Mouse (Mus musculus) stomach, embryonic 16.5 days (tissue): ENCODE measurements around the gene Cdhr4. TPM values are rescaled to one million over a fixed set of nuclear protein-coding genes. Genes with fewer than 3 reads are reported as not detected.
A peak's percentile ranks its signal among the peaks of the same experiment; 100 is the strongest.
"Not testable (repeated sequence)": the region's sequence is repeated elsewhere in the genome, so short reads cannot be mapped to it uniquely, and the experiment has no call there.

Experiments
- ATAC-seq: fragments of 200-750 bp; cut with Nextera tagmentation; 2 replicates; pipeline ENCODE4 v1.8.0; 2017; ENCODE audit warnings: moderate number of reproducible peaks, moderate TSS enrichment; ENCODE audit not compliant: insufficient read depth, low FRiP score
- H3K27ac ChIP-seq: fragments of 300-500 bp; sonication (generic); 2 replicates; pipeline ENCODE4 v1.5.1; 2014; ENCODE audit warnings: low read length
- H3K27me3 ChIP-seq: fragments of 300-500 bp; sonication (generic); 2 replicates; pipeline ENCODE4 v1.6.1; 2014; ENCODE audit warnings: low read length, control low read depth, mixed read lengths; ENCODE audit not compliant: control insufficient read depth, insufficient read depth
- H3K36me3 ChIP-seq: fragments of 300-500 bp; sonication (generic); 2 replicates; pipeline ENCODE4 v1.6.1; 2014; ENCODE audit warnings: low read length; ENCODE audit not compliant: control insufficient read depth, insufficient read depth
- H3K4me1 ChIP-seq: fragments of 300-500 bp; sonication (generic); 2 replicates; pipeline ENCODE4 v1.6.1; 2014; ENCODE audit warnings: low read length, control low read depth, mixed read lengths; ENCODE audit not compliant: control insufficient read depth, insufficient read depth
- H3K4me2 ChIP-seq: fragments of 300-500 bp; sonication (generic); 2 replicates; pipeline ENCODE4 v1.6.1; 2014; ENCODE audit warnings: low read depth, low read length, mixed read lengths
- H3K4me3 ChIP-seq: fragments of 300-500 bp; sonication (generic); replicated peaks from 2 replicates; pipeline ENCODE4 v1.5.1; 2014; ENCODE audit warnings: mild to moderate bottlenecking, low read length
- H3K9ac ChIP-seq: fragments of 300-500 bp; sonication (generic); 2 replicates; pipeline ENCODE4 v1.6.1; 2014; ENCODE audit warnings: low read length
- H3K9me3 ChIP-seq: fragments of 300-500 bp; sonication (generic); replicated peaks from 2 replicates; pipeline ENCODE4 v1.6.1; 2016; ENCODE audit warnings: low read length, control low read depth; ENCODE audit not compliant: control insufficient read depth
- WGBS: fragments of 180-500 bp; shearing (Covaris S2); extraction: QIAGEN DNeasy Blood & Tissue Kit; methylation state at CpG from one replicate; pipeline ENCODE4 v1.1.7; 2014; 5-methylcytosine and 5-hydroxymethylcytosine counted together
- polyA plus RNA-seq: library from polyadenylated mRNA; unstranded; fragments of >200 nt; fragmentation: Nextera tagmentation; extraction: Ambion mirVana; gene quantifications from 2 replicates; pipeline ENCODE4 v1.2.1, GENCODE M21; 2015

Cdhr4 gene
- polyA plus RNA-seq, 1 experiment from 2014 or later: 12.7 TPM

DNA sequence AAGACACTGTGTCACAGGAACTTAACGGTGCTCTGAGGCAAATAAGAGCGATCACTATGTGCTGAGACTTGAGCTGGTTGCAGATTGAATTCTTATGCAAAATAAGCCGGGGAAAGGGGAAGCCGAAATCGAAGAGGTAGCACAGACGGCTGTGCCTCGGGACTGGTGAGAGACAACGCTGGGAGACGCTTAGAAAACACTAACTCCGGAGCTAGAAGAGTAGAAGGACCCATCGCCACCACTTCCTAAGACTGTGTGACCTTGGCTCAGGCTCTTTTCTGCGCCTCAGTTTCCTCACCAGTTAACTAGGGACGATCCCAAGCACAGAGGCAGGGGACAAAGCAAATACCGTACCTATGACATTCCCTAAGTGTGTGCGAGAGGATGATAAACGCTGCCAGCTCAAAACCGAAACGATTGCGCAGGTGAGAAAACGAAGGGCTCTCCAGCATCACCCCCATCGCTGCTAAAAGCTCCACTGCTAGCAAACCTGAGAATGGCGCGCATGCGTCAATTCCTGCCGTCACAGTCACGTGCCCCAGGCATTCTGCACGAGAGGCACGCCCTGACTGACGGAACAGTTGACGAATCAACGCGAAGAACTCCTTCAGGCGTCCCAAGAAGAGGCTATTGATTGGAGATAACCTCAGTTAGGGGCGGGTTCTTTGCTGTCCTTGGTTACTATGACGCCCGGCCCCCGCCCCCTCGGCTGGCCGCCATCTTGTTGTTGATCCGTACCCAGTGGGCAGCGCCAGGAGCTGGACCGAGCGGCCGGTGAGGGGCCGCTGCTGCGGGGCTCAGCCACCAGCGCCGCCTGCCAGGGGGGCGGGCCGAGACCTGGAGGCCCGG, 9.8 kb downstream of the Cdhr4 start, which contains the start of gene Ip6k1:
Ip6k1 (plus strand) TSS at position 580 of the 849 bp plus-strand sequence.
- under 1% methylated on average over 51 of the region's 51 CpGs for WGBS
- Histone ChIP-seq H3K9me3 (no peaks in the 10 kb centered on the region), H3K4me1 (peaks cover 11% of the 10 kb centered on the region; the same call in 1 of the 2 replicates), H3K9ac (peak within 1 kb of the TSS; percentile 99), H3K27me3 (no peaks in the 10 kb centered on the region), H3K27ac (peak within 1 kb of the TSS; percentile 91), H3K4me3 (peak within 1 kb of the TSS; percentile 85), H3K4me2 (peak within 1 kb of the TSS; percentile 92), H3K36me3 (no peaks in the 10 kb centered on the region)
- ATAC-seq: peak; percentile 100

- Histone ChIP-seq H3K36me3 (no peaks in the 10 kb centered on the region), H3K9me3 (no peaks in the 10 kb centered on the region), H3K27me3 (no peaks in the 10 kb centered on the region), H3K9ac (peak overlapping the region; percentile 99), H3K27ac (peak overlapping the region; percentile 91), H3K4me1 (peaks cover 11% of the 10 kb centered on the region; the same call in 1 of the 2 replicates), H3K4me3 (peak overlapping the region; percentile 85), H3K4me2 (peak overlapping the region; percentile 82)
- WGBS: under 1% methylated on average over 50 of the region's 50 CpGs
- peak; percentile 6 for ATAC-seq
Measured at GRCm38 (mm10) chr9:108002778-108003530, 10.7 kb downstream of the Cdhr4 start.

GRCm38 (mm10) chr9:108003531-108003890, 11.2 kb downstream of the Cdhr4 start:
- Histone ChIP-seq H3K4me1 (peaks cover 11% of the 10 kb centered on the region; the same call in 1 of the 2 replicates), H3K4me2 (peak overlapping the region; percentile 82)

DNA sequence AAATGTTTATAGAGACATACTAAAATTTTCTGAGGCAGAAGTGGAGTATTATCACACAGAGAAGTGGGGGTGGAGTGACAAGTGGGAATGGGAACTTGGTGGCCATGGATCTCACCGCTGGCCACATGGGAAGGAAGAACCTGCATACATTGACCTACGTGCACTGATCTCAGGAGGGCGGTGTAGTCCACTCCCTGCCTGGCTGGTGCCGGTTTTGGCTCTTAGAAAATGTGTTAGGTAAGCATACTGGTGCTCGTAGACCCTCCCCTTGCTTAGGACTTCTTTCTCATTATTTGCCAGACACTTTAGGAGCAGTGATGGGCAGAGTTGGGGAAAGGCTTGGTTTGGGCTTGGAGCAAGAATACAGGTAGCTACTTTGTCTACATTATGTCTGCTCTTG, 15.7 kb downstream of the Cdhr4 start:
- Histone ChIP-seq H3K9me3 (no peaks in the 10 kb centered on the region), H3K4me3 (no peak overlapping the region), H3K4me2 (no peak overlapping the region), H3K36me3 (no peaks in the 10 kb centered on the region), H3K27me3 (no peaks in the 10 kb centered on the region), H3K9ac (no peak overlapping the region), H3K27ac (no peak overlapping the region), H3K4me1 (peaks cover 11% of the 10 kb centered on the region; the same call in 1 of the 2 replicates)
- 79% methylated on average over 5 of the region's 5 CpGs for WGBS
- no peak for ATAC-seq

More at GRCm38 (mm10) chr9:108003531-108003890, 11.2 kb downstream of the Cdhr4 start:
- H3K27ac ChIP-seq: peak overlapping the region; percentile 91; the same call in 1 of the 2 replicates
- peak overlapping the region; percentile 99 for H3K9ac ChIP-seq
- no peaks in the 10 kb centered on the region for H3K9me3 ChIP-seq
- WGBS: 12% methylated on average over 8 of the region's 8 CpGs
- peak overlapping the region; percentile 85 for H3K4me3 ChIP-seq
- H3K36me3 ChIP-seq: no peaks in the 10 kb centered on the region
- no peaks in the 10 kb centered on the region for H3K27me3 ChIP-seq
- ATAC-seq: no peak

- Histone ChIP-seq H3K4me2 (no peak overlapping the region), H3K27me3 (no peaks in the 10 kb centered on the region), H3K36me3 (no peaks in the 10 kb centered on the region), H3K9me3 (no peaks in the 10 kb centered on the region), H3K4me3 (no peak overlapping the region), H3K27ac (no peak overlapping the region), H3K4me1 (no peaks in the 10 kb centered on the region), H3K9ac (no peak overlapping the region)
- no peak for ATAC-seq
Measured at GRCm38 (mm10) chr9:108010385-108010784, 18.1 kb downstream of the Cdhr4 start.

DNA sequence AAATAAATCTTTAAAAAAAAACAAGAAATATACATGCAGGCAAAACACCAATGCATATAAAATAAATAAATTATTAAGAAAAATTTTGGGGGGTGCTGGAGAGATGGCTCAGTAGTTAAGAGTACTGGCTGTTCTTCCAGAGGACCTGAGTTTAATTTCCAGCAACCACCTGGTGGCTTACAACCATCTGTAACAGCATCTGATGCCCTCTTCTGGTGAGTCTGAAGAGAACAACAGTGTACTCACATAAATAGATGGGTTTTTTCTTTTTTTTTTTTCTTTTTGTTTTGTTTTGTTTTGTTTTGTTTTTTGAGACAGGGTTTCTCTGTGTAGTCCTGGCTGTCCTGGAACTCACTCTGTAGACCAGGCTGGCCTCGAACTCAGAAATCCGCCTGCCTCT, 21.3 kb downstream of the Cdhr4 start:
- not testable (repeated sequence) for H3K4me3 ChIP-seq, ATAC-seq, H3K4me1 ChIP-seq, H3K27ac ChIP-seq, H3K9ac ChIP-seq, H3K27me3 ChIP-seq, H3K9me3 ChIP-seq, H3K36me3 ChIP-seq, H3K4me2 ChIP-seq
- WGBS: 98% methylated on average over 2 of the region's 2 CpGs

GRCm38 (mm10) chr9:108017127-108017526, 24.8 kb downstream of the Cdhr4 start:
- Histone ChIP-seq H3K4me1 (peaks cover 2% of the 10 kb centered on the region; the same call in 1 of the 2 replicates), H3K27ac (no peak overlapping the region), H3K9me3 (no peaks in the 10 kb centered on the region), H3K36me3 (no peaks in the 10 kb centered on the region), H3K4me3 (no peak overlapping the region), H3K4me2 (no peak overlapping the region), H3K27me3 (no peaks in the 10 kb centered on the region), H3K9ac (no peak overlapping the region)
- no peak for ATAC-seq
- 80% methylated on average over 3 of the region's 3 CpGs for WGBS

GRCm38 (mm10) chr9:108020741-108021140, 28.4 kb downstream of the Cdhr4 start:
- Histone ChIP-seq H3K9ac (no peak overlapping the region), H3K9me3 (no peaks in the 10 kb centered on the region), H3K4me3 (no peak overlapping the region), H3K27ac (no peak overlapping the region; the same call in 1 of the 2 replicates), H3K36me3 (peaks cover 11% of the 10 kb centered on the region), H3K27me3 (no peaks in the 10 kb centered on the region), H3K4me2 (no peak overlapping the region), H3K4me1 (peaks cover 3% of the 10 kb centered on the region; the same call in 1 of the 2 replicates)
- ATAC-seq: no peak
- WGBS: 88% methylated on average over 1 of the region's 1 CpGs

DNA sequence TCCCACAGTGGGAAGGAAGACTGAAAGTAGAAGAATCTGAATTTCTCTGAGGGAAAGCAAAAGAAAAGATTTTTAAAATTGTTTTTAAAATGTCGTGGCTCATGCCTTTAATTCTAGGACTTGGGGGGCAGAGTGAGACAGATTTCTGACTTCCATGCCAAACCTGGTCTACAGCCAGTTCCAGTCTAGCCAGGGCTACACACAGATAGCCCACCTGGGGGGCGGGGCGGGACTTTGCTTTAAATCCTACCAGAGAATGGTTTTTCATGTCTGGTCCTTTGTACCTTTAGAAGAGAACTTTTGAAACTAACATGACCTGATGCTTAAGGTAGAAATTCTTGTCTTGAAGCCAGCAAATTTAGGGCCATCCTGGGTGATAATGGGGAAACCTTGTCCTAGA, 30.9 kb downstream of the Cdhr4 start:
- Histone ChIP-seq H3K9ac (no peak overlapping the region), H3K4me1 (peaks cover 3% of the 10 kb centered on the region; the same call in 1 of the 2 replicates), H3K9me3 (no peaks in the 10 kb centered on the region), H3K4me3 (no peak overlapping the region), H3K27ac (no peak overlapping the region), H3K36me3 (peaks cover 19% of the 10 kb centered on the region), H3K4me2 (no peak overlapping the region), H3K27me3 (no peaks in the 10 kb centered on the region)
- ATAC-seq: no peak
- WGBS: 86% methylated on average over 3 of the region's 3 CpGs
